Mouse (Mus musculus): Measurements from ENCODE around the gene Atl1.

DNA sequence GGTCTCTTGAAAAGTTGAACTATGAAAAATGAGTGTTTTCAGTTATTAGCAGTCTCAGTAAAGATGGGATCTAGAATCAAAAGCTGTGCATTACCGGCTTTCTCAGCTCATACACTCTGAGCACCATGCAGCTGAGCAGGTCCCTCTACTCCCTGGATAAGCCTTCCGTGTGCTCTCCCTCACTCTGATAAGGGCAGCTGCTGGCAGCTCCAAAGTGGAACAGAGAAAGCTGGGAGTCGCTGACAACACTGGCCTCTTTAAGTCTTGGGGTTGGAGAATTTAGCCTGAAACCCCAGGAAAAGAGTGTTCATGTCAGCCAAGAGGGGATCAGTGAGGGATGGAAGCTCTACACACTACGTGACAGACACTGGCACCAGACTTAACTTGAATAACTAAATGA, 33.6 kb upstream of the Atl1 start:
- TF ChIP-seq POLR2A (IDR thresholded peaks at IDR 0.05; ENCODE audit: borderline replicate concordance, extremely low read depth, low read depth, low read length) = no peak
- no peak for TF ChIP-seq CTCF (IDR thresholded peaks at IDR 0.05; ENCODE audit: insufficient read depth, low read length)

Data from lung, adult 2 months (tissue).